Mouse (Mus musculus): ENCODE measurements around the gene Olfr749.
A peak's percentile ranks its signal among the peaks of the same experiment; 100 is the strongest.
"Not testable (repeated sequence)": the region's sequence is repeated elsewhere in the genome, so short reads cannot be mapped to it uniquely, and the experiment has no call there.

The Olfr749 gene

GRCm38 (mm10) chr14:50744994-50745393 is at the start of gene Olfr749:
TSS of gene Olfr749 (minus strand) at chr14:50745094.
- DNase-seq (ENCODE audit: low spot score in 2 of 2): no peak

DNA sequence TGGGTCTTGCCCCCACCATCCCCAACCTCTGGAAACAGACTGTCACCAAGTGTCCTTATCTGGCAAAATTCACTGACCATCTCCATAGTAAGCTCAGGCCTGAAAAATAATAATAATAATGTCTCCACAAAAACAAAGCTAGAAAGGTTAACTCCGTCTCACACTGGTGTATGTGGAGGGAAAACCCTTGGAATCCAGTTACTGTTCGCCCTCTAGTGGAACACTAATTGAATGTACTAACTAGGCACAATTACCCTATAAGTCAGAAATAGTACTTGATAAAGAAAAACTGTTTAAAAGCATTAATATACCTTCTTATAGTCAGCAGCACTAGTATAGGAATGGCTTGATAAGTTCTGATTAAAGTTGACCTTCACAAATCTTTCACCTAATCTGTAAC is 43.3 kb upstream of the Olfr749 start:
- DNase-seq (ENCODE audit: low spot score in 2 of 2): no peak

- peak; percentile 89 to 94 for DNase-seq (ENCODE audit: low spot score in 2 of 2)
These were observed 40.4 kb upstream of the Olfr749 start, which contains the start of gene Ttc5 for GRCm38 (mm10) chr14:50785251-50785637. TSS of gene Ttc5 (minus strand) at chr14:50785519.

- DNase-seq (ENCODE audit: low spot score in 2 of 2): no peak
These were observed 39.7 kb upstream of the Olfr749 start for GRCm38 (mm10) chr14:50784391-50785250.

DNA sequence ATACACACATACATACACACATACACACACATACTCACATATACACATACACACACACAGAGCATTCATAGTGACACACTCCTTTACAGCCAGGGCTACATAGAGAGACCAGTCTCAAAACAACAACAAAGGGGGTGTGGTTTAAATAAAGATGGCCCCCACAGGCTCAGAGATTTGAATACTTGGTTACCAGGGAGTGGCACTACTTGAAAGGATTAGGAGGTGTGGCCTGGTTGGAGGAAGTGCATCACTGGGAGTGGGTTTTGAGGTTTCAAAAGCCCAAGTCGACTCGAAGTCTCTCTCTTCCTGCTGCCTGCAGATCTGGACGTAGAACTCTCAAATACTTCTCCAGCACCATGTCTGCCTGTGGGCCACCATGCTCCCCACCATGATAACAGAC is 37.3 kb upstream of the Olfr749 start:
- no peak for DNase-seq (ENCODE audit: low spot score in 2 of 2)

DNA sequence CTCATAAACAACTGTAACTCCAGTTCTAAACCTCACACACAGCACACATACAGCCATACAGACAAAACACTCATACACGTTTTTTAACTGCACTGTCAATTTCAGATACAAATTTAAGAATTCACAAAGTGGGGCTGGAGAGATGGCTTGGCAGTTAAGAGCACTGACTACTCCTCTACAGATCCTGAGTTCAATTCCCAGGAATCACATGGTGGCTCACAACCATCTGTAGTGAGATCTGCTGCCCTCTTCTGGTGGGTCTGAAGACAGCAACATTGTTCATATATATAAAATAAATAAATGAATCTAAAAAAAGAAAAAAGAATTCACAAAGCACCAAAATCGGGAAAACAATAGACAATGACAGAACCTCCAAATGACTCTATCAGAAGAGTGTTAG is 26.4 kb upstream of the Olfr749 start:
- DNase-seq (ENCODE audit: low spot score in 2 of 2): no peak

DNA sequence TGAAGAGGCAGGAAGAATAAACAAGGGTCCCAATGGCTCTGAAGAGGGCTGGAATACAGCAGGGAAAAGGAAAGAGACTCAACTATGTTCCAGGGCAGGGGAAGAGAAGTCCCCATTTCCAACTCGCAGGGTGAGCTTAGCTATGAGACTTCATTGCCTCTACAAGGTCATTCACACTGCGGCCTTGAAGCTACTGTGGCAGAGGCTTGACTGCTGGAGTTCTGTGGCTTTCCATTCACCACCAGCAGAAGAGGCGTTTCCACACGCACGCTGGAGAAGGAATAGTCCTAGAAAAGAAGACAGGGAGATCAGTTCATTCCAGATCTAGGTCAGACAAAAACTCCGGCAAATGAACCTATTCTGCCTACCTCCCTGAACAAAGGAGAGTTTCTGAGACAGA is 20.8 kb upstream of the Olfr749 start:
- DNase-seq (ENCODE audit: low spot score in 2 of 2): no peak

GRCm38 (mm10) chr14:50758416-50759085 is 13.7 kb upstream of the Olfr749 start:
- peak; percentile 9 to 17 for DNase-seq (ENCODE audit: low spot score in 2 of 2)

GRCm38 (mm10) chr14:50741584-50741983 is 3.3 kb downstream of the Olfr749 start:
- no peak for DNase-seq (ENCODE audit: low spot score in 2 of 2)

GRCm38 (mm10) chr14:50740334-50740733 is 4.6 kb downstream of the Olfr749 start:
- no peak for DNase-seq (ENCODE audit: low spot score in 2 of 2)

- not testable (repeated sequence) for DNase-seq (ENCODE audit: low spot score in 2 of 2)
These were observed 22.5 kb downstream of the Olfr749 start for GRCm38 (mm10) chr14:50722371-50722770.

- not testable (repeated sequence) for DNase-seq (ENCODE audit: low spot score in 2 of 2)
These were observed 25.0 kb downstream of the Olfr749 start for GRCm38 (mm10) chr14:50719875-50720274.

DNA sequence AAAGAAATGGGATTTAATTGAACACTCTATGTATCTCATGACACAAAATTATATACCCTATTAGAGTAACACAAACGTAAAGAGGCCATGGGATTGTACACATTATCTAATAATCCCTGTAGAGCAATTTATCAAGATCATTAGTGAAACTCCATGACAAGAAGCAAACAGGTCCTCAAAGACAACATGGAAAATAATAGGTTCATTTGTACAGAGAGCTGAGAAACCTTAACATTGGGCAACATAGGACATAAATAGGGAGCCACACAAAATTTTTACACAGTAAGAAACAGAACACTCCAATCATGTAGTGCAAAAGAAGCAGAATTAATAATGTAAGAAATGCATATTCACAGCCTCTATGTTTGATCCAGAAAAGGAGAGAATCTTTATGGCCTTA is 37.8 kb downstream of the Olfr749 start, which contains the start of gene Olfr748:
TSS of gene Olfr748 (plus strand) at position 301 of the 400 bp plus-strand sequence.
- no peak for DNase-seq (ENCODE audit: low spot score in 2 of 2)

DNA sequence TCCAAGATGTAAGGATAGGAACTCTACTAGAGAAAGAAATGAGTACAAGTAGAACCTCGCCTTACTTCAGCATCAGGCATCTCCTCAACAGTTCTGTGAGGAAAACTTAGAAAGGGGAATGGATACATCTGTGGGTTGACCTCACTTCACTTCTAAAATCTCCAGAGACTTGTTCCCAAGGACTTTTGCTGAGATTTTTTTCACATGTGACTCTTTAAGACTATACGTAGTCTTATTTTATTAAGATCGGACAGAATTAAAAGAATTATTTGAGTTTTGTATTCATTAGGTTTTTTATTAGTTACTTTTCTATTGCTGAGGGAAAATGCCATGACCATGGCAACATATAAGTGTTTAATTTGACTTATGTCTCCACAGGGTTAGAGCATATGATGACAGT is 51.8 kb downstream of the Olfr749 start, which contains the start of gene Olfr747:
TSS of gene Olfr747 (minus strand) at position 101 of the 400 bp plus-strand sequence.
- DNase-seq (ENCODE audit: low spot score in 2 of 2): no peak

Measured in frontal cortex, postnatal 36 days (tissue).